Mouse (Mus musculus): ENCODE results near the gene Palld.

Palld gene

GRCm38 (mm10) chr8:61902521-61902920, at the start of gene Palld:
Gene Palld, minus strand, starts transcription at chr8:61902690.
- DNase-seq, result no peak

GRCm38 (mm10) chr8:61937576-61937975, 35.1 kb upstream of the Palld start:
- DNase-seq, result no peak

- DNase-seq, result no peak
Measured at GRCm38 (mm10) chr8:61933243-61933642, 30.8 kb upstream of the Palld start.

- peak; percentile 11 for DNase-seq
Measured at GRCm38 (mm10) chr8:61927777-61928494, 25.4 kb upstream of the Palld start, which contains the start of gene Ddx60. Gene Ddx60, plus strand, starts transcription at chr8:61928087.

- no peak for DNase-seq
Measured at GRCm38 (mm10) chr8:61924518-61924917, 22.0 kb upstream of the Palld start.

- no peak for DNase-seq
Measured at GRCm38 (mm10) chr8:61921454-61922054, 19.1 kb upstream of the Palld start.

GRCm38 (mm10) chr8:61920389-61920788, 17.9 kb upstream of the Palld start:
- DNase-seq, result no peak

- no peak for DNase-seq
Measured at GRCm38 (mm10) chr8:61919145-61919788, 16.8 kb upstream of the Palld start.

GRCm38 (mm10) chr8:61917287-61917686, 14.8 kb upstream of the Palld start:
- DNase-seq, result no peak

GRCm38 (mm10) chr8:61913957-61914356, 11.5 kb upstream of the Palld start:
- no peak for DNase-seq

- DNase-seq, result no peak
Measured at GRCm38 (mm10) chr8:61912817-61913216, 10.3 kb upstream of the Palld start.

GRCm38 (mm10) chr8:61909313-61909712, 6.8 kb upstream of the Palld start:
- DNase-seq, result no peak

GRCm38 (mm10) chr8:61908303-61909215, 6.1 kb upstream of the Palld start:
- no peak for DNase-seq

- DNase-seq, result no peak
Measured at GRCm38 (mm10) chr8:61901028-61901717, 1.3 kb downstream of the Palld start.

- no peak for DNase-seq
Measured at GRCm38 (mm10) chr8:61897402-61897801, 5.1 kb downstream of the Palld start.

- no peak for DNase-seq
Measured at GRCm38 (mm10) chr8:61896742-61897141, 5.7 kb downstream of the Palld start.

GRCm38 (mm10) chr8:61894062-61894461, 8.4 kb downstream of the Palld start:
- DNase-seq, result no peak

GRCm38 (mm10) chr8:61877607-61878006, 24.9 kb downstream of the Palld start:
- no peak for DNase-seq

GRCm38 (mm10) chr8:61875290-61875689, 27.2 kb downstream of the Palld start:
- no peak for DNase-seq

GRCm38 (mm10) chr8:61873994-61874393, 28.5 kb downstream of the Palld start:
- DNase-seq, result no peak

- no peak for DNase-seq
Measured at GRCm38 (mm10) chr8:61868481-61868880, 34.0 kb downstream of the Palld start.

GRCm38 (mm10) chr8:61866920-61867319, 35.6 kb downstream of the Palld start:
- no peak for DNase-seq

Data from cerebellum, adult 11 months (tissue).